Mouse (Mus musculus): Measurements from ENCODE around the gene Cdc42se2.

- no peak for TF ChIP-seq CTCF (IDR thresholded peaks at IDR 0.05; ENCODE audit: borderline replicate concordance, insufficient read depth, low read length)
- TF ChIP-seq POLR2A (IDR thresholded peaks at IDR 0.05; ENCODE audit: low read depth, low read length), result no peak
These were observed 58.2 kb downstream of the Cdc42se2 start for GRCm38 (mm10) chr11:54729311-54729710.

Data from embryonic fibroblast, embryonic 13.5 days (primary cell).